Mouse (Mus musculus) limb, embryonic 15.5 days (tissue): Measurements from ENCODE around the gene Zer1. TPM values are rescaled to one million over a fixed set of nuclear protein-coding genes. Genes with fewer than 3 reads are reported as not detected.
A peak's percentile ranks its signal among the peaks of the same experiment; 100 is the strongest.

ENCODE experiments used
- ATAC-seq: fragments of 200-750 bp; cut with Nextera tagmentation; 2 replicates; pipeline ENCODE4 v1.8.0; 2017; ENCODE audit warnings: low read depth, moderate TSS enrichment; ENCODE audit not compliant: insufficient number of reproducible peaks, low FRiP score, low TSS enrichment
- H3K27ac ChIP-seq: fragments of 300-500 bp; sonication (generic); 2 replicates; pipeline ENCODE4 v1.5.1; 2015; ENCODE audit warnings: moderate library complexity, mild to moderate bottlenecking, inconsistent platforms
- H3K27me3 ChIP-seq: fragments of 300-500 bp; sonication (generic); 2 replicates; pipeline ENCODE4 v1.6.1; 2015; ENCODE audit warnings: inconsistent platforms
- H3K36me3 ChIP-seq: fragments of 300-500 bp; sonication (generic); 2 replicates; pipeline ENCODE4 v1.6.1; 2015; ENCODE audit warnings: inconsistent platforms
- H3K4me1 ChIP-seq: fragments of 300-500 bp; sonication (generic); 2 replicates; pipeline ENCODE4 v1.6.1; 2015; ENCODE audit warnings: inconsistent platforms
- H3K4me2 ChIP-seq: fragments of 300-500 bp; sonication (generic); 2 replicates; pipeline ENCODE4 v1.6.1; 2015; ENCODE audit warnings: mild to moderate bottlenecking, inconsistent platforms
- H3K4me3 ChIP-seq: fragments of 300-500 bp; sonication (generic); 2 replicates; pipeline ENCODE4 v1.5.1; 2015; ENCODE audit warnings: mild to moderate bottlenecking, inconsistent platforms
- H3K9ac ChIP-seq: fragments of 300-500 bp; sonication (generic); 2 replicates; pipeline ENCODE4 v1.6.1; 2015; ENCODE audit warnings: inconsistent platforms
- H3K9me3 ChIP-seq: fragments of 300-500 bp; sonication (generic); 2 replicates; pipeline ENCODE4 v1.6.1; 2016; ENCODE audit warnings: inconsistent platforms
- WGBS: fragments of 180-500 bp; shearing (Covaris S2); methylation state at CpG from one replicate; pipeline ENCODE4 v1.1.7; 2015; 5-methylcytosine and 5-hydroxymethylcytosine counted together
- polyA plus RNA-seq: library from polyadenylated mRNA; unstranded; fragments of >200 nt; fragmentation: Nextera tagmentation; extraction: Ambion mirVana; gene quantifications from 2 replicates; pipeline ENCODE4 v1.2.1, GENCODE M21; 2015

Gene Zer1
- polyA plus RNA-seq, 1 experiment from 2014 or later = 8.6 TPM

DNA sequence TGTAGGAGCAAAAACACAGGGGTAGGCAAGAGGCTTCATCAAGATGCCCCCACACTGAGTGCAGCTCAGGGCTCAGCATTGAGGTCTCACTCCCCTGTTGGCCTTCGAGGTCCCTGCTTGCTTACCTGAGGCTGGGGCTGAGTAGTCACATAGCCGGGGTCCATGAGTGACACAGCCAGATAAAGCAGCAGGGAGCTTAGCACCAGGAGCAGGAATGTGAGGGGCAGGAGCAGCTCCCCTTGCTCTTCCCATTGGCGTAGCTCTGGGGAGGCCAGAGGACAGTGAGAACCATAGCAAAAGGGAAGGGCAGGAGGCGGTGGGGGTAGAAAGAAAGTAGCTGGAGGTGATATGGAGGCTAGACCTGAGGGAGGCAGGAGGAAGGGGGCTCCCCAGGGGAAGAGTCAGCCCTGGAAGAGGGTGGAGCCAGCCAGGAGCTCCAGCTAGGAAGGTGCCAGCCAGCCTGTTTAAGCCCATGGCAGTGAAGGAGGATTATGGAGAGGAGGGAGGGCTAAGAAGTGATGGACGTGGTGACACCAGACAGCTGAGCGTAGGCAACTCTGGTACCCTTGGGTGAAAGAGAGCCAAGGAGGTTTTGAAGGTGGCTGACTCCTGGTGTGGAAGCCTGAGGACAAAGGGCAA lies 32.0 kb downstream of the Zer1 start:
- Histone ChIP-seq H3K4me3 (peak overlapping the region; percentile 69), H3K27ac (peak overlapping the region; percentile 82; the same call in 1 of the 2 replicates), H3K9me3 (no peaks in the 10 kb centered on the region), H3K4me1 (peaks cover 23% of the 10 kb centered on the region), H3K27me3 (no peaks in the 10 kb centered on the region), H3K4me2 (peak overlapping the region; percentile 77), H3K9ac (0 out of 2 replicates have a peak overlapping the region, but pooled peaks have one; percentile 31), H3K36me3 (peaks cover 31% of the 10 kb centered on the region)
- whole genome bisulfite sequencing = 57% methylated on average over 6 of the region's 6 CpGs
- no peak for ATAC-seq

- no peak overlapping the region for H3K27ac ChIP-seq
- H3K4me2 ChIP-seq = no peak overlapping the region
- H3K36me3 ChIP-seq = peaks cover 29% of the 10 kb centered on the region
- H3K4me3 ChIP-seq = no peak overlapping the region
- 92% methylated on average over 12 of the region's 12 CpGs for WGBS
- ATAC-seq = no peak
- H3K27me3 ChIP-seq = no peaks in the 10 kb centered on the region
- H3K9me3 ChIP-seq = no peaks in the 10 kb centered on the region
- peaks cover 23% of the 10 kb centered on the region for H3K4me1 ChIP-seq
- H3K9ac ChIP-seq = no peak overlapping the region
Measured at GRCm38 (mm10) chr2:30091521-30091920, 32.9 kb downstream of the Zer1 start.

GRCm38 (mm10) chr2:30087310-30087709 lies 37.1 kb downstream of the Zer1 start:
- Histone ChIP-seq H3K4me1 (peaks cover 6% of the 10 kb centered on the region; the same call in 1 of the 2 replicates), H3K27ac (no peak overlapping the region), H3K4me2 (no peak overlapping the region), H3K9ac (no peak overlapping the region), H3K4me3 (no peak overlapping the region), H3K36me3 (peaks cover 26% of the 10 kb centered on the region), H3K27me3 (no peaks in the 10 kb centered on the region), H3K9me3 (no peaks in the 10 kb centered on the region)
- no peak for ATAC-seq
- WGBS = 86% methylated on average over 4 of the region's 4 CpGs

- Histone ChIP-seq H3K27me3 (no peaks in the 10 kb centered on the region), H3K4me1 (peaks cover 7% of the 10 kb centered on the region; the same call in 1 of the 2 replicates), H3K27ac (no peak overlapping the region), H3K4me3 (peak overlapping the region; percentile 15; the same call in 1 of the 2 replicates), H3K9ac (no peak overlapping the region), H3K9me3 (no peaks in the 10 kb centered on the region), H3K4me2 (peak overlapping the region; percentile 42), H3K36me3 (peaks cover 12% of the 10 kb centered on the region)
- 18% methylated on average over 12 of the region's 12 CpGs for WGBS
- no peak; the same call in 1 of the 2 replicates for ATAC-seq
Measured at GRCm38 (mm10) chr2:30084632-30085031, 39.8 kb downstream of the Zer1 start.

GRCm38 (mm10) chr2:30084113-30084512 lies 40.3 kb downstream of the Zer1 start:
- no peak for ATAC-seq

DNA sequence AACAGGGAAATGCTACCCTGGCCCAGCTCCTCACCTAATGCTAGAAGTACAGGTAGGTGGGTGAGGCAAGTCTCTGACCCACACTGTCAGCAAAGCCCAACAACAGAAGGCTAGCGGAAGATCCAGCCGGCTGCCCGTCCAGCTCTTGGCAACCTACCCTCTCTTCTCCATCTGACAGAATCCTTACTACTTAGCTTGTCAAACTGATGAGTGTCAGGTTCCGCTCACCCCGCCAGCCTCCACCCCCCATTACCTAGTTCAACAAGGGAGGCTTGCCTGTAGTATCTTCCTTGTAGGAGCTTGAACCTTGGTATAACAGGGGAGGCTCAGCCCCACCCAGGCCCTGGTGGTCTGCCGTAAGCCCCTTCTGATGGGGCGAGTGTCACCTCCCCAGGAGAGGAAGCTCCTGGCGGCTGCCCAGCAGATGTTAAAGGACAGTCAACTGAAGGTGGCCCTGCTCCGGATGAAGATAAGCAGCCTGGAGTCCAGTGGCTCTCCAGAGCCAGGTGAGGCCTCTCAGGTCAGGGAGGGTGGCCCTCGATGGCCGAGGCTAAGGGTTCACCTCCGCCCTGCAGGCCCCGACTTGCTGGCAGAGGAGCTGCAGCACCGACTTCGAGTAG lies 44.1 kb downstream of the Zer1 start:
- 89% methylated on average over 15 of the region's 15 CpGs for WGBS
- H3K27ac ChIP-seq = no peak overlapping the region
- H3K27me3 ChIP-seq = no peaks in the 10 kb centered on the region
- H3K9ac ChIP-seq = no peak overlapping the region
- no peaks in the 10 kb centered on the region for H3K9me3 ChIP-seq
- H3K4me3 ChIP-seq = no peak overlapping the region
- H3K4me2 ChIP-seq = no peak overlapping the region
- peaks cover 34% of the 10 kb centered on the region for H3K4me1 ChIP-seq
- H3K36me3 ChIP-seq = 0 out of 2 replicates have a peak, but pooled peaks cover 4% of the 10 kb centered on the region
- no peak for ATAC-seq

More at GRCm38 (mm10) chr2:30084113-30084512, 40.3 kb downstream of the Zer1 start:
- H3K9me3 ChIP-seq = no peaks in the 10 kb centered on the region
- H3K27me3 ChIP-seq = no peaks in the 10 kb centered on the region
- H3K4me3 ChIP-seq = no peak overlapping the region
- peaks cover 13% of the 10 kb centered on the region; the same call in 1 of the 2 replicates for H3K4me1 ChIP-seq
- 50% methylated on average over 5 of the region's 5 CpGs for WGBS
- H3K27ac ChIP-seq = no peak overlapping the region
- H3K4me2 ChIP-seq = peak overlapping the region; percentile 42; the same call in 1 of the 2 replicates
- no peak overlapping the region for H3K9ac ChIP-seq
- peaks cover 12% of the 10 kb centered on the region for H3K36me3 ChIP-seq

DNA sequence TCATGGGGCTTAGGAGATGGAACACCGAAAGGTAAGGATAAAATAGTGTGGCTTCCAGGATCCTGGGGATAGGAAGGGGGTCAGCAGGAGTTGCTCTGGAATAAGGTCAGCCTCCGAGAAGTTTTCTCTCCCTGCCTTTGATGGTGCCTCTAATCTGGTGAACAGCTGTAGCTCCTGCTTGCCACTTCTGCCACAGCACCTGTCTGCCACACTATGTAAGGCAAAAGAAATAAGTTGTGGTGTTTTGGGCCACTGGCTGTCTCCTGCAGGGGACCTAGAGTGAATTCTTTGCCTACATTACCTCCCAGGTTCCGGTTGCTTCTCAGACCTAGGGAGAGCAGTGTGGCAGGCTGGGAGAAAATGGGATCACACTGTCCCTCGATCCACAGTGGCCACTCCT lies 45.6 kb downstream of the Zer1 start:
- 0 out of 2 replicates have a peak overlapping the region, but pooled peaks have one; percentile 62 for H3K9ac ChIP-seq
- H3K9me3 ChIP-seq = no peaks in the 10 kb centered on the region
- peak overlapping the region; percentile 91 for H3K27ac ChIP-seq
- no peaks in the 10 kb centered on the region for H3K27me3 ChIP-seq
- peaks cover 28% of the 10 kb centered on the region for H3K4me1 ChIP-seq
- peaks cover 4% of the 10 kb centered on the region; the same call in 1 of the 2 replicates for H3K36me3 ChIP-seq
- no peak for ATAC-seq
- H3K4me3 ChIP-seq = peak overlapping the region; percentile 61; the same call in 1 of the 2 replicates
- H3K4me2 ChIP-seq = peak overlapping the region; percentile 97
- WGBS = 71% methylated on average over 4 of the region's 4 CpGs

GRCm38 (mm10) chr2:30078349-30078712 lies 46.1 kb downstream of the Zer1 start:
- Histone ChIP-seq H3K9ac (peak overlapping the region; percentile 62; the same call in 1 of the 2 replicates), H3K36me3 (peaks cover 8% of the 10 kb centered on the region), H3K4me1 (peaks cover 28% of the 10 kb centered on the region), H3K9me3 (no peaks in the 10 kb centered on the region), H3K27ac (peak overlapping the region; percentile 91), H3K27me3 (no peaks in the 10 kb centered on the region), H3K4me3 (peak overlapping the region; percentile 61), H3K4me2 (peak overlapping the region; percentile 97)
- peak; percentile 31; the same call in 1 of the 2 replicates for ATAC-seq
- 14% methylated on average over 10 of the region's 10 CpGs for WGBS

DNA sequence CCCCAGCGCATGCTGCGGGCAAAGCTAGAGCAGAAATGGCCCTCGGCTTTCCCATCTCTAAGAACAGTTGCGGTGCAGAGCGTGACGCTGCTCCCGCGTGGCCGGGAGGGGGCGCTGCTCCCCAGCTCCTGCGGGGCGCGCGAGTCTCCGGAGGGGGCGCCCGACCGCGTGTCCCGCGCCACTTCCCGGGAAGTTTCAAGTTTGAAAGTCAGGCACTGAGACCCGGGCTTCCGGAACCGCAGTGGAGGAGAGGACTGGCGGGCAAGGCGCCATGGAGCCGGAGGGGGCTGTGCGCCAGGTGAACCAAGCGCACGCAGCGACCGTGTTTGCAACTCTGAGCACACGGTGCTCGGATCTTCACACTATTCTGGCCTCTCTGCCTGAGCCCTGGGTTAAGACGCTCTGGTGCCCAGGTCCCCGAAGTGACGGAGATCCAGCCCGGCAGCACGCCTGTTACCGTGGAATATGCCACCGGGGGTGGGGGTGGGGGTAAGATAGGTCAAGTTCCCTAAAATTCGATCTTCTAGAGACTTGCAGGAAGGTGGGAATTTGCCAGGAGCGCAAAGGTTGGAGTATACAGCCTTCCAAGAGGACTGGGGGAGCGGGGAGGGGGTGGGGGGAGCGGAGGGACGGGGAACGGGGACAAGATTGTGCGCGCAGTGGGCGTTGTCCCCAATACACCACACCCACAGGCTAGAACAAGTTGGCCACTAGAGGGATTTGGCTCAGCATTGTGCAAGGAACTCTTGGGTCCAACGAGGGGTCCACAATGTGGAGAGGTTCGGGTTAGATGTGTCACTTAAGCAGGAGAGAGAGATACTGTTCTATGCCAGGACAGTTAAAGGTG lies 46.7 kb downstream of the Zer1 start, which contains the start of gene Pkn3:
TSS of gene Pkn3 (plus strand) at position 183 of the 847 bp plus-strand sequence.
- peak within 1 kb of the TSS; percentile 97 for H3K4me2 ChIP-seq
- peak within 1 kb of the TSS; percentile 91 for H3K27ac ChIP-seq
- ATAC-seq = peak; percentile 64
- no peaks in the 10 kb centered on the region for H3K27me3 ChIP-seq
- peaks cover 28% of the 10 kb centered on the region for H3K4me1 ChIP-seq
- H3K4me3 ChIP-seq = peak within 1 kb of the TSS; percentile 61
- H3K36me3 ChIP-seq = peaks cover 13% of the 10 kb centered on the region
- WGBS = under 1% methylated on average over 53 of the region's 53 CpGs
- no peaks in the 10 kb centered on the region for H3K9me3 ChIP-seq
- peak within 1 kb of the TSS; percentile 62 for H3K9ac ChIP-seq

- H3K27ac ChIP-seq = peak overlapping the region; percentile 91
- no peak overlapping the region for H3K9ac ChIP-seq
- H3K4me2 ChIP-seq = peak overlapping the region; percentile 97
- 63% methylated on average over 6 of the region's 6 CpGs for WGBS
- peaks cover 28% of the 10 kb centered on the region for H3K4me1 ChIP-seq
- peaks cover 17% of the 10 kb centered on the region for H3K36me3 ChIP-seq
- H3K4me3 ChIP-seq = peak overlapping the region; percentile 61; the same call in 1 of the 2 replicates
- no peak for ATAC-seq
- H3K9me3 ChIP-seq = no peaks in the 10 kb centered on the region
- no peaks in the 10 kb centered on the region for H3K27me3 ChIP-seq
Measured at GRCm38 (mm10) chr2:30076959-30077358, 47.4 kb downstream of the Zer1 start.

DNA sequence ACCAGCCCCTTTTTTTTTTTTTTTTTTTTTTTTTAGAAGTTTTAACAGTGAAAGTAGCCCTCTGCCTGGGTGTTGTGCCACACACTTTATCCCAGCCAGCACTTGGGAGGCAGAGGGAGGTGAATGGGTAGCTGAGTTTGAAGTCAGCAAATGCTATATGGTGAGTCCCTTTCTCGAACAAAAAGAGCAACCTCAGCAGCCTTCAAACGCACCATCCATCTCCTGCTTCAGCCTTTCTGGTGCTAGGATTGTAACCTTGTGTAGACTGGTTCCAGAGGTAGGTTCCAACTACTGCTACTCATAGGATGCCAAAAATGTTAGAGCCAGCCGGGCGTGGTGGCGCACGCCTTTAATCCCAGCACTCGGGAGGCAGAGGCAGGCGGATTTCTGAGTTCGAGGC lies 47.9 kb downstream of the Zer1 start:
- Histone ChIP-seq H3K27me3 (no peaks in the 10 kb centered on the region), H3K9me3 (no peaks in the 10 kb centered on the region), H3K4me2 (no peak overlapping the region), H3K36me3 (peaks cover 17% of the 10 kb centered on the region), H3K9ac (no peak overlapping the region), H3K4me1 (peaks cover 28% of the 10 kb centered on the region), H3K27ac (no peak overlapping the region), H3K4me3 (no peak overlapping the region)
- ATAC-seq = no peak
- WGBS = 88% methylated on average over 9 of the region's 9 CpGs
